Mouse (Mus musculus): Measurements from ENCODE around the gene Ctdsp2.

- TF ChIP-seq CTCF (IDR thresholded peaks at IDR 0.05; ENCODE audit: low read depth) (no peak), EP300 (IDR thresholded peaks at IDR 0.05; ENCODE audit: low read depth) (no peak)
Measured at GRCm38 (mm10) chr10:126929543-126929942, 49.0 kb upstream of the Ctdsp2 start.
